Mouse (Mus musculus): Measurements from ENCODE around the gene Timm50. TPM values are rescaled to one million over a fixed set of nuclear protein-coding genes. Genes with fewer than 3 reads are reported as not detected.
A peak's percentile ranks its signal among the peaks of the same experiment; 100 is the strongest.

The Timm50 gene
- 154 and 160 TPM in 2 replicates for polyA plus RNA-seq (2015; fragmentation: Nextera tagmentation; extraction: Ambion mirVana)

- Histone ChIP-seq H3K9ac (peak within 1 kb of the TSS; percentile 96), H3K4me2 (peak within 1 kb of the TSS; percentile 88), H3K9me3 (replicated peaks) (no peaks in the 10 kb centered on the region), H3K4me1 (peaks cover 25% of the 10 kb centered on the region), H3K4me3 (replicated peaks) (peak within 1 kb of the TSS; percentile 99), H3K27ac (peak within 1 kb of the TSS; percentile 82), H3K36me3 (peaks cover 64% of the 10 kb centered on the region), H3K27me3 (no peaks in the 10 kb centered on the region)
- ATAC-seq (replicated peaks; ENCODE audit: low FRiP score), result peak; percentile 98
- WGBS, result under 1% methylated on average over 45 of the region's 45 CpGs
Observed at GRCm38 (mm10) chr7:28311926-28312543, at the start of gene Timm50. TSS of gene Timm50 (minus strand) at chr7:28312072.

DNA sequence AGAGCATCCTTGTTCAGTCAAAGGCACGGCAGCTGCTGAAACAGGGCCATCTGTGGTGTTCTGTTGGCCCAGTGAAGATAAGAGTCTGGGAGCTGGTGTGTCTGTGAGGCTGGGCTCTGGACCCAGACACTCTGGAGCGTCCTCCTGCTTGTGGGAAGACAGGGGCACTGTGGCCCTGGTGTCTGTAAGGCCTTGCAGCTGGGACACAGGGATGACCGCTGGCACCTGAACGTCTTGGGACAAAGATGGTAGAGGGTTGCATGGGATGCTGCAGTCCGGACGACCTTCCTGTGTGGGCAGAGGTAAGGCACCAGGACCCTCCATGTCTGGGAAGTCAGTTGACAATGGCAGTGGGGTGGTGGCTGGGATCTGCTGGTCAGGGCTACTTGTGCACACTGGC is 48.4 kb upstream of the Timm50 start:
- Histone ChIP-seq H3K4me2 (no peak overlapping the region), H3K36me3 (peaks cover 70% of the 10 kb centered on the region), H3K27ac (no peak overlapping the region), H3K4me3 (replicated peaks) (no peak overlapping the region), H3K9ac (no peak overlapping the region), H3K9me3 (replicated peaks) (no peaks in the 10 kb centered on the region), H3K27me3 (no peaks in the 10 kb centered on the region), H3K4me1 (peaks cover 28% of the 10 kb centered on the region)
- 97% methylated on average over 6 of the region's 6 CpGs for WGBS
- ATAC-seq (replicated peaks; ENCODE audit: low FRiP score), result no peak

GRCm38 (mm10) chr7:28359854-28360253 is 48.0 kb upstream of the Timm50 start:
- Histone ChIP-seq H3K9ac (no peak overlapping the region), H3K27ac (no peak overlapping the region), H3K36me3 (peaks cover 69% of the 10 kb centered on the region), H3K4me2 (no peak overlapping the region), H3K4me1 (peaks cover 28% of the 10 kb centered on the region), H3K4me3 (replicated peaks) (no peak overlapping the region), H3K9me3 (replicated peaks) (no peaks in the 10 kb centered on the region), H3K27me3 (no peaks in the 10 kb centered on the region)
- ATAC-seq (replicated peaks; ENCODE audit: low FRiP score), result no peak
- 85% methylated on average over 10 of the region's 10 CpGs for WGBS

GRCm38 (mm10) chr7:28358431-28358830 is 46.6 kb upstream of the Timm50 start:
- Histone ChIP-seq H3K4me1 (peaks cover 28% of the 10 kb centered on the region), H3K9me3 (replicated peaks) (no peaks in the 10 kb centered on the region), H3K36me3 (peaks cover 69% of the 10 kb centered on the region), H3K9ac (0 out of 2 replicates have a peak overlapping the region, but pooled peaks have one; percentile 14), H3K4me2 (no peak overlapping the region), H3K27ac (peak overlapping the region; percentile 87), H3K4me3 (replicated peaks) (no peak overlapping the region), H3K27me3 (no peaks in the 10 kb centered on the region)
- ATAC-seq (replicated peaks; ENCODE audit: low FRiP score), result no peak
- WGBS, result 67% methylated on average over 7 of the region's 7 CpGs

- no peak for ATAC-seq (replicated peaks; ENCODE audit: low FRiP score)
- H3K9me3 ChIP-seq (replicated peaks), result no peaks in the 10 kb centered on the region
- H3K36me3 ChIP-seq, result peaks cover 69% of the 10 kb centered on the region
Observed at GRCm38 (mm10) chr7:28357984-28358383, 46.1 kb upstream of the Timm50 start.

DNA sequence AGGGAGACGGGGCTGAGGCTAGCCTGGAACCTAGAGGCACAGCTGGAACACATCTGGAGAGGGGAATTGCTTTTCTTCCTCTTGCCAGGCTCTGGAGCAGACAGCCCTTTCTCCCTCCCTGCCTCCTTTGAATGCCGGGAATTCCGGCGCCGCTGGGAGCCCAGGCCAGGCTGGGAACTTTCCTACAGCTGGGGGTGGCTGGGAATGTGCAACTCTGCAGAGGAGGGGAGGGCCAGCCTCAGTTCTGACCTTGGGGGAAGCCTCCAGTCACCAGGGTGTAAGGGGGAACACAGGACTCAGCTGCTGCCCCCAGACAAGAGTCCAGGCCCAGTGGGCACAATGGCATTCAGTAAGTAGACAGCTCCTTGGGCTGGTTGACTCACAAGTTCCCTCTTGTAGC is 45.1 kb upstream of the Timm50 start:
- peak; percentile 60 for ATAC-seq (replicated peaks; ENCODE audit: low FRiP score)
- peaks cover 69% of the 10 kb centered on the region for H3K36me3 ChIP-seq
- no peak overlapping the region for H3K4me2 ChIP-seq
- H3K9ac ChIP-seq, result peak overlapping the region; percentile 21; the same call in 1 of the 2 replicates
- 3% methylated on average over 5 of the region's 5 CpGs for whole genome bisulfite sequencing
- no peak overlapping the region for H3K4me3 ChIP-seq (replicated peaks)
- H3K27me3 ChIP-seq, result no peaks in the 10 kb centered on the region
- peaks cover 30% of the 10 kb centered on the region for H3K4me1 ChIP-seq
- peak overlapping the region; percentile 87 for H3K27ac ChIP-seq
- no peaks in the 10 kb centered on the region for H3K9me3 ChIP-seq (replicated peaks)

More at GRCm38 (mm10) chr7:28357984-28358383, 46.1 kb upstream of the Timm50 start:
- no peak overlapping the region for H3K4me2 ChIP-seq
- H3K27me3 ChIP-seq, result no peaks in the 10 kb centered on the region
- peak overlapping the region; percentile 87 for H3K27ac ChIP-seq
- no peak overlapping the region for H3K4me3 ChIP-seq (replicated peaks)
- whole genome bisulfite sequencing, result 20% methylated on average over 5 of the region's 5 CpGs
- 0 out of 2 replicates have a peak overlapping the region, but pooled peaks have one; percentile 11 for H3K9ac ChIP-seq
- peaks cover 28% of the 10 kb centered on the region for H3K4me1 ChIP-seq

GRCm38 (mm10) chr7:28355221-28355620 is 43.3 kb upstream of the Timm50 start:
- H3K36me3 ChIP-seq, result peaks cover 56% of the 10 kb centered on the region
- H3K9me3 ChIP-seq (replicated peaks), result no peaks in the 10 kb centered on the region
- H3K27me3 ChIP-seq, result no peaks in the 10 kb centered on the region
- no peak for ATAC-seq (replicated peaks; ENCODE audit: low FRiP score)
- no peak overlapping the region for H3K9ac ChIP-seq
- no peak overlapping the region for H3K4me3 ChIP-seq (replicated peaks)
- H3K27ac ChIP-seq, result no peak overlapping the region
- H3K4me1 ChIP-seq, result peaks cover 36% of the 10 kb centered on the region
- H3K4me2 ChIP-seq, result no peak overlapping the region
- WGBS, result 81% methylated on average over 3 of the region's 3 CpGs

- peaks cover 50% of the 10 kb centered on the region for H3K36me3 ChIP-seq
- no peak for ATAC-seq (replicated peaks; ENCODE audit: low FRiP score)
- no peak overlapping the region for H3K4me2 ChIP-seq
- no peak overlapping the region for H3K27ac ChIP-seq
- H3K27me3 ChIP-seq, result no peaks in the 10 kb centered on the region
- H3K9ac ChIP-seq, result no peak overlapping the region
- WGBS, result 90% methylated on average over 3 of the region's 3 CpGs
- H3K4me3 ChIP-seq (replicated peaks), result no peak overlapping the region
- no peaks in the 10 kb centered on the region for H3K9me3 ChIP-seq (replicated peaks)
- peaks cover 42% of the 10 kb centered on the region for H3K4me1 ChIP-seq
Observed at GRCm38 (mm10) chr7:28354596-28354995, 42.7 kb upstream of the Timm50 start.

- Histone ChIP-seq H3K4me3 (replicated peaks) (no peak overlapping the region), H3K9ac (no peak overlapping the region), H3K4me1 (peaks cover 44% of the 10 kb centered on the region), H3K4me2 (no peak overlapping the region), H3K9me3 (replicated peaks) (no peaks in the 10 kb centered on the region), H3K27ac (no peak overlapping the region), H3K27me3 (no peaks in the 10 kb centered on the region), H3K36me3 (peaks cover 45% of the 10 kb centered on the region)
- WGBS, result 64% methylated on average over 3 of the region's 3 CpGs
- ATAC-seq (replicated peaks; ENCODE audit: low FRiP score), result no peak
Observed at GRCm38 (mm10) chr7:28354113-28354581, 42.3 kb upstream of the Timm50 start.

DNA sequence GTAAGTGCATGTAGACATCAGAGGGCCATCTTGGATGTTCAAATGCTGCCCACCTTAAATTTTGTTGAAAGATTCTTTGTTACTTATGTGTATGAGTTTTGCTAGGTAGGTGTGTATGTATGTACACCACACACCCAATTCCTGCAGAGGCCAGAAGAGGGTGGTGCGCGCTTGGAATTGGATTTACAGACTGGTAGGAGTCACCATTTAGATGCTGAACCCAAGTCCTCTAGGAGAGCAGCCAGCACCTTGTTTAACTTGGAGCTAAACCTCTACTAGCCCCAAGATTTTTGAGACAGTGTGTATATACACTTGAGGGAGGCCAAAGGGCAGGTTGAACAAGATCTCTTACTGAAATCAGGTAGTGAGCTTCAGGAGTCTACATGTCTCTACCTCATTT is 41.4 kb upstream of the Timm50 start:
- Histone ChIP-seq H3K27ac (0 out of 2 replicates have a peak overlapping the region, but pooled peaks have one; percentile 2), H3K27me3 (no peaks in the 10 kb centered on the region), H3K9me3 (replicated peaks) (no peaks in the 10 kb centered on the region), H3K4me1 (peaks cover 35% of the 10 kb centered on the region), H3K9ac (no peak overlapping the region), H3K4me3 (replicated peaks) (no peak overlapping the region), H3K36me3 (peaks cover 38% of the 10 kb centered on the region), H3K4me2 (no peak overlapping the region)
- ATAC-seq (replicated peaks; ENCODE audit: low FRiP score), result no peak
- 94% methylated on average over 2 of the region's 2 CpGs for WGBS

GRCm38 (mm10) chr7:28351676-28352191 is 39.9 kb upstream of the Timm50 start:
- H3K4me1 ChIP-seq, result peaks cover 20% of the 10 kb centered on the region
- no peaks in the 10 kb centered on the region for H3K27me3 ChIP-seq
- H3K36me3 ChIP-seq, result peaks cover 38% of the 10 kb centered on the region
- peak overlapping the region; percentile 74 for H3K4me3 ChIP-seq (replicated peaks)
- WGBS, result 33% methylated on average over 4 of the region's 4 CpGs
- ATAC-seq (replicated peaks; ENCODE audit: low FRiP score), result no peak
- H3K9me3 ChIP-seq (replicated peaks), result no peaks in the 10 kb centered on the region
- peak overlapping the region; percentile 71 for H3K4me2 ChIP-seq
- H3K9ac ChIP-seq, result peak overlapping the region; percentile 99
- no peak overlapping the region for H3K27ac ChIP-seq

DNA sequence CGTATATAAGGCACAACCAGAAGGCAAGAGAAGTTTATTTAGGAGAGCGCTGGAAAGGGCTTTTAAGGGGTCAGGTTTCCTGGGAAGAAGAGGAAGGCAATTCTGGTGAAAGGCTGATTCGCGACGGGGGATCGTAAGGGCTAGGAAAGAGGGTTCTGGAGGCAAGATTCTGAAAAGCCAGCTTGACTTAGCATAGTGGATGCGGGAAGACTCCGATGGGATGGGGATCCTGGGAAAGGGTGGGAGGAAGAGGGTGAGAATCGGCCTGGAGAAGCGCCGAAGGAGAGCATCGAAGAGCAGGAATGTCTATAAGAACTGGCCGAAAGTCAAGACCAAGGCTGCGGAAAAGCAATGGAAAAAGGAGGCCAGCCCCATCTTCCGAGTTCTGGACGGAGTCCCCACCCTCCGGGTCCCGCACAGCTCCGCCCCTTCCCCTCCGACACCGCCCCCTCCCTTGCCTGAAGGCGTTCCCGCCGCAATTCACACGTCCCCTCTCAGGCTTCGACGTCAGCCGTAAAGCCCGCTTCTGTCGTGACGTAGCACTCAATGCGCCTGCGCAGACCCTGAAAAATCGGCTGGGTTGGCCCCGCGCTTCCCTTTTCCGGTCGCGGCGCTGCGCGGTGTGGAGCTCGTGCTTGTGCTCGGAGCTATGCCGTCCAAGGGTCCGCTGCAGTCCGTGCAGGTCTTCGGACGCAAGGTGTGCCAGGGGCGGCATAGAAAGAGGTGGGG is 38.4 kb upstream of the Timm50 start, which contains the start of gene Rps16:
Gene Rps16, plus strand, starts transcription at position 498 of the 729 bp plus-strand sequence.
- under 1% methylated on average over 50 of the region's 50 CpGs for WGBS
- Histone ChIP-seq H3K4me1 (peaks cover 18% of the 10 kb centered on the region), H3K27ac (peak within 1 kb of the TSS; percentile 94), H3K9ac (peak within 1 kb of the TSS; percentile 99), H3K4me2 (peak within 1 kb of the TSS; percentile 71), H3K9me3 (replicated peaks) (no peaks in the 10 kb centered on the region), H3K4me3 (replicated peaks) (peak within 1 kb of the TSS; percentile 74), H3K27me3 (no peaks in the 10 kb centered on the region), H3K36me3 (peaks cover 37% of the 10 kb centered on the region)
- peak; percentile 93 for ATAC-seq (replicated peaks; ENCODE audit: low FRiP score)

Measured in kidney, embryonic 15.5 days (tissue).